Mouse (Mus musculus) mammary gland, adult 2 months (tissue): ENCODE data around the gene Hhat. TPM values are rescaled to one million over a fixed set of nuclear protein-coding genes. Genes with fewer than 3 reads are reported as not detected.

Source experiments
- polyA plus RNA-seq: library from polyadenylated mRNA; depleted of rRNA; stranded (reverse); fragments of >200 nt; gene quantifications from 2 replicates; pipeline ENCODE4 v1.2.3, GENCODE M21; 2012; ENCODE audit warnings: low replicate concordance; rRNA removed

Gene Hhat
- polyA plus RNA-seq, result 5.1 and 7.6 TPM in 2 replicates

DNA sequence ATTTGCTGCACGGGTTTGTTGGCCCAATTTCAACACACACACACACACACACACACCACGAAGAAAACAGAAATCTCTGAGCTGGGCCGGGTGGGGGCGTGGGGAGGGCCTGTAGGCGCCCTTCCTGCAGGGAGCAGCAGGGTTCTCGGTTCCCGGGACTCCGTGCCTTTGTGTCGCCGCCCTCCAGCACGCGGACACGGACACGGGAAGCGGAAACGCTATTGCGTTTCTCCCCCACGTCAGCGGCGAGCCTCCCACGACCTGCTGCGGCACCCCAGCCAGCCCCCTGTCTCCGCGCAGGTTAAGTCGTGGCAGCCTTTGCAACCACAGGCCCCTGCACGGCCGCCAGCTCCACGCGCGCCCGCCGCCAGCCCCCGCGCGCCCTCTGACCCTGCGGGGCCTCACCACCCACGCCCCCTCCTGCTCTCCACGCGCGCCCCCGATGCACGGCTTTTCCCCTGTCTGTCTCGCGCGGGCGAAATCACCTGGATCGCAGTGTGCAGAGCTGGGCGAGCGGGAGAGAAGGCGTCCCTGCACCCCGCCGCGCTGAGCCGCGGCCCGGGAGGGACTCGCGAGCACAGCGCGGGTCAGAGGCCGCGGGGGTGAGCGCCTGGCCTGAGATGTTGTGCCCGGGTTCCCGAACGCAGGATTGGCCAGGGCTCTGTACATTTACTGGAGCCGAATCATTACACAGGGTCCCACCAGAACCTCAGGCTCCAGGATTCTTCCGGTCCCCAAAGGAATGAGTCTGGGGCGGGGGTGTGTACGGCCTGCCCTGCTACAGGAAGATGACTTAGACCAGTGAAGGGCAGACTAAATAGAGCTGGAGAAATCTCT is at the start of gene Hhat:
TSS of gene Hhat (minus strand) at position 729 of the 837 bp plus-strand sequence.

Other genes with a start within 250 kb of the Hhat start
- gene Sertad4, start 84.5 kb upstream of the Hhat start, polyA plus RNA-seq, result 2.7 and 4.7 TPM in 2 replicates